Comparison of ENCODE assay signal across 20 mouse cellular contexts in genomic region chr5:100162053-100162452, GRCm38 (mm10). TPM values are rescaled to one million over a fixed set of nuclear protein-coding genes. Genes with fewer than 3 reads are reported as not detected.
DNase-seq lines count a peak whose midpoint lies in the region; ATAC-seq and TF ChIP-seq lines count a peak whose summit lies in the region.
"Had no signal": no experiment of that assay in that cellular context is flagged by ENCODE, and none has a peak within 500 bp of the region (broad histone marks: within the 10 kb centered on the region; RNA-seq: fewer than 3 reads in every experiment).

No protein-coding gene starts in this region.

- DNase-seq in 416B (ENCODE audit: low read depth) = peak; percentile 29
- DNase-seq in A20 (ENCODE audit: low read depth, low spot score) = peak; percentile 44
- DNase-seq in MEL-GATA-1-ER (ENCODE audit: extremely low read depth, low read depth) = peak; percentile 56
- no peak for DNase-seq in spleen, postnatal 4 days (ENCODE audit: low spot score in 2 of 2)
- no peak for DNase-seq in kidney, adult 2 months
- no peak for DNase-seq in embryo, embryonic 10.5 days (ENCODE audit: low spot score)
- DNase-seq in lung, adult 2 months = no peak
- DNase-seq: adrenal gland, postnatal 10 days; cerebellum, adult 11-12 months; cerebellum, adult 9-10 months; cerebellum, postnatal 25 days; gastrocnemius, adult 2 months; gastrocnemius, postnatal 25 days; heart, adult 18-20 months; heart, postnatal 14 days had no signal

- no peak for TF ChIP-seq POLR2A in kidney, adult 2 months (IDR thresholded peaks at IDR 0.05; ENCODE audit: low read depth, low read length)
- no peak for TF ChIP-seq POLR2A in lung, adult 2 months (IDR thresholded peaks at IDR 0.05; ENCODE audit: borderline replicate concordance, extremely low read depth, low read depth, low read length)

- H3K36me3 ChIP-seq in kidney, adult 2 months (ENCODE audit: control insufficient read depth, insufficient read depth, low read length) = no peaks in the 10 kb centered on the region
- H3K36me3 ChIP-seq: embryonic facial prominence, embryonic 10.5 days; heart, embryonic 15.5 days; hindbrain, embryonic 15.5 days had no signal

- no peak for TF ChIP-seq CTCF in kidney, adult 2 months (conservative IDR thresholded peaks at IDR 0.05; ENCODE audit: insufficient read depth, insufficient read length, low read depth, low read length)
- TF ChIP-seq CTCF in lung, adult 2 months (IDR thresholded peaks at IDR 0.05; ENCODE audit: insufficient read depth, low read length) = no peak

- no peak overlapping the region for H3K4me3 ChIP-seq in kidney, adult 2 months (ENCODE audit: insufficient read depth, low read depth, low read length)
- H3K4me3 ChIP-seq in lung, adult 2 months (replicated peaks; ENCODE audit: extremely low read depth, low read depth, low read length) = no peak overlapping the region
- H3K4me3 ChIP-seq: embryonic facial prominence, embryonic 10.5 days; gastrocnemius, adult 2 months; heart, embryonic 15.5 days; hindbrain, embryonic 15.5 days had no signal

- peak; percentile 74 for ATAC-seq in megakaryocyte, adult 5-6 weeks (ENCODE audit: poor library complexity, severe bottlenecking)
- ATAC-seq: forebrain, embryonic 14.5 days had no signal

- H3K4me1 ChIP-seq in kidney, adult 2 months (ENCODE audit: control insufficient read depth, insufficient read depth, low read length) = no peaks in the 10 kb centered on the region
- 0 out of 2 replicates have a peak, but pooled peaks cover 6% of the 10 kb centered on the region for H3K4me1 ChIP-seq in lung, adult 2 months (ENCODE audit: control insufficient read depth, insufficient read depth, low read length)

- no peak overlapping the region for H3K27ac ChIP-seq in kidney, adult 2 months (ENCODE audit: insufficient read depth, low read depth, low read length)
- H3K27ac ChIP-seq: embryonic facial prominence, embryonic 10.5 days; gastrocnemius, adult 2 months; heart, embryonic 15.5 days; hindbrain, embryonic 15.5 days had no signal

- WGBS in kidney, adult 2 months = 88% methylated on average over 1 of the region's 1 CpGs
- WGBS in lung, adult 2 months = 65% methylated on average over 1 of the region's 1 CpGs

- no peaks in the 10 kb centered on the region; the same call in 1 of the 2 replicates for H3K27me3 ChIP-seq in kidney, adult 2 months (replicated peaks; ENCODE audit: control insufficient read depth, insufficient read depth, low read length)
- H3K27me3 ChIP-seq: hindbrain, embryonic 15.5 days had no signal

RNA-seq across cellular contexts. Expression of gene Tmem150c, which starts 2.4 kb away (rescaled TPM):
- total RNA-seq in megakaryocyte, adult 5-6 weeks (2015) = 0.18 TPM in 1 of 2 replicates, not detected in the other
- total RNA-seq in megakaryocyte, adult 5-6 weeks (2017) = not detected in 2 replicates
- 8.1 and 9.9 TPM in 2 replicates for polyA plus RNA-seq in kidney, adult 2 months (2012; rRNA removed)
- 2.2 and 2.8 TPM in 2 replicates for polyA plus RNA-seq in lung, adult 2 months (2012; rRNA removed)

Comparison
In these comparisons a context has a peak if more than half of its experiments do, and no peak if none do; other contexts are left out.
1. DNase-seq: peak in 416B (single experiment), A20 (single experiment) and MEL-GATA-1-ER (single experiment); none in spleen, postnatal 4 days (0 of 2), kidney, adult 2 months (single experiment), embryo, embryonic 10.5 days (single experiment) and lung, adult 2 months (single experiment).